Mouse (Mus musculus) layer of hippocampus, postnatal 14 days (tissue): ENCODE results near the gene Nppc. TPM values are rescaled to one million over a fixed set of nuclear protein-coding genes. Genes with fewer than 3 reads are reported as not detected.

Source experiments
- DNase-seq, 2 experiments: peaks; one replicate each; pipeline ENCODE4 v3.0.0; 2021 to 2022; ENCODE audit warnings: low spot score in 2 of 2, mixed read lengths in 1 of 2
- total RNA-seq, 2 experiments: library from RNA; stranded (reverse); gene quantifications; 2 replicates each; pipeline ENCODE4 v1.2.3; 2021

The Nppc gene
- total RNA-seq, 2 experiments from 2014 or later = 9.9 to 11.8 TPM

- no peak for DNase-seq
These were observed 13.3 kb downstream of the Nppc start for GRCm38 (mm10) chr1:86657071-86657470.

DNA sequence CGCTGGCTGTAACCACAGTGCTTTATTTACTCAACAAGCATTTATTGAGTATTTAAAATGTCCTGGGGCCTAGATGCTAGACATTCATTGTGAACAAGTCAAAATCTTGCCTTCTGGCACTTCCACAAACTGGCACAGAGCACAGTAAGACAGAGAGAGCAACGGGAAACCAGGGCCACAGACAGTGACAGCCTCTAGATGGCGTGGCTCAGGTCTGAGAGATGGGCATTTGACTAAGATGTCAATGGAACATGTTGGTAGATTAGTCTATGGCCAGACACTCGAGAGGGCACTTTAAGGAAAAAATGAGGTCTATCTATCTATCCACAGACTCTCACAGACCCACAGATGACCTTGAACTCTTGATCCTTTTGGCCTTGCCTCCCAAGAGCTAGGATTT lies 17.7 kb downstream of the Nppc start:
- DNase-seq = no peak

GRCm38 (mm10) chr1:86650272-86650671 lies 20.1 kb downstream of the Nppc start:
- peak; percentile 54 to 73 for DNase-seq

DNA sequence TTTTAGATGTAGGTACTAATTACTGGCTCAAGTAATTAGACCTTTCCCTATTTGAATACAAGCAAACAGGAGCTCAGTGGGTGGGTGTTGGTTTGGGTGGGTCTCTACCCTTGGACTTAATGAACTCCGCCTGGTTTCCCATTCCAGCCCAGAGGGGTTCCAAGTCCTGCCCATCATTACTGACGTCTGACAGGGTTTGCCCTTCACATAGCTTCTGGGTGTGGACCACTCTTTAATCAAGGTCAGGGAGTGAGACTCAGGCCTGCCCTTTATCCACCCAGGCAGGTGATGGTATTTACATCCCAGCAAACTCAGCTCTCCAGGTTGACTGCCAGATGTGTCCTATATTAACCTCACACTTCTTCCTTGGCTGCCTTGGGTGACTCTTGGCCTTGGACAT lies 22.9 kb downstream of the Nppc start:
- no peak for DNase-seq

GRCm38 (mm10) chr1:86643101-86643809 lies 27.1 kb downstream of the Nppc start:
- no peak for DNase-seq

GRCm38 (mm10) chr1:86634751-86635359 lies 35.5 kb downstream of the Nppc start:
- peak in 1 of 2 experiments; percentile 20 for DNase-seq

GRCm38 (mm10) chr1:86633840-86634750 lies 36.3 kb downstream of the Nppc start:
- no peak for DNase-seq

- no peak for DNase-seq
These were observed 36.9 kb downstream of the Nppc start for GRCm38 (mm10) chr1:86633434-86633833.

GRCm38 (mm10) chr1:86632732-86633380 lies 37.5 kb downstream of the Nppc start:
- DNase-seq = no peak

- no peak for DNase-seq
These were observed 39.8 kb downstream of the Nppc start for GRCm38 (mm10) chr1:86630527-86630926.

DNA sequence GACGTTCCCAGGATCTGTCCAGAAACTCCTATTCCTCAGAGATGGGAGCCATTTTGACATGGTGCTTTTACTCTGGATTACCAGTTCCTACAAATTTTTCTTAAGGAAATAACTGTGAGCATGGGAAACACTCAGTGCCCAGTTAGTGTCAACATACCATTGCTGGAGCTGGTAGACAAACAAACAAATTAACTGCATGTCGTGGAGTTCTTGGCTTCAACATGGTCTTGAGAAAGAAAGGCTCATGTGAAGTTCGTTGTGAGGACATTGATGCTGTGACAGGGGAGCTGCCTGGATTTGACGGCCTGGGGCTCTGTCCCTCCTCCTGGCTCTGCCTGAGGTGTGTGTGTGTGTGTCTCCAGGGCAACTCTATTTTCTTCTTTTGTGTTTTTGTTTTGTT lies 40.4 kb downstream of the Nppc start:
- no peak for DNase-seq

DNA sequence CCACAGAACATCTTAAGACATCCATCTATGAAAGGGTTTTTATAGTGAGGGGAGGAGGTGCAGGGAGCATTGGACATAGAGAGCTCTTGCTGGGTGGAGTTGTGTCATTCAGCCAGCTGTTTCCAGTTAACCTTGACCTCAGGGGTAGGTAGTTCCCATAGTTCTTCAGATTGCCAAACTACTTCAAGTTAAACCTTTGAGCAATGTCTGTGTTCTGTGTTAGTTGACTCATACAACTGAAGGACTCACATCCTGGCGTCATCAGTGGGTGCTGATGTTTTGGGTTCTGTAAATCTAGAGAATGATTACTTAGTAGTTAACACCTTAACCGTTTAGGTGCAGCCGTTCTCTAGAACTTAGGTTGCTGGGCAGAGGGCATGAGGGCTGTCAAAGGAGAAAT lies 42.1 kb downstream of the Nppc start:
- DNase-seq = no peak

DNA sequence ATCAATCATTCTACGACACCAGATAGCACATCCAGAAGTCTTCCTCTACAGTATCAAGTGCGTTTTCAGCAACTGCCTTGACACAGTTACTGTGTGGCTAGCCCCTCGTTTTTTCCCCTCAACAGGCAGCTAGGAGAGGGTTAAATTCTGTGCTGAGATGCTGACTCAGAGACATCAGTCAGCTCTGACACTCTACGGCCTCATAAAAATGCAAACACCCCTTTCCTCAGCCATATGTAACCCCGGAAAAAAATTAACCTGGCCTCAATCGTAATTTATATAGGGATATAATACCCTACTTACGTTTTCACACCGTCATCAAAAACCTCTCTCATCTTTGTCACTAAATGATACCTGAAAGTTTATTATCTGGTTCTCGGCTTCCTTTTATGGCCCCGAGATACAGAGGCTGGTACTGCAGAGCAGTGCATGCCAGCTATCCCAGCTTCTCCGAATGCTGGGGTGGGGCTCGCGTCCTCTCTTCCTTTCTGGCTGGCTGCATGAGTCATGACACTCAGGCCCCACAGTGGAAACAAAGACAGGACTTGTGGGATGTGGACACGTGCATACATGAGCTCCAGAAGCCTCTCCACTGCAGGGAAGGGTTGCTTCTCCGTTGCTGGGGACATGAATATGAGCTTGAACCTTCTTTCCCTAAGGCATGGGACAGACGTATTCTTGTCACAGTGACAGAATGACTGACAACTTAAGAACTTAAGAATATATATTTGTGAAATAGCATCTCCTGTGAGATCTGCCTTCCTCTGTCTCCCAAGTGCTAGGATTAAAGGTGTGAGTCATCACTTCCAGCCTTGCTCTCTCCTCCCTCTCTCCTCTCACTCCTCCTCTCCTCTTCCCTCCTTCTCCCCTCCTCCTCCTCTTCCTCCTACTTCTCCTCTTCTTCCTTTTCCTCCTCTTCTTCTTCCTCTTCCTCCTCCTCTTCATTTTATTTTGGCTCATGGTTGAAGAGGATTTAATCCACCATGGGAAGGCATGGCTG lies 47.1 kb downstream of the Nppc start:
- no peak for DNase-seq

- DNase-seq = no peak
These were observed 48.1 kb downstream of the Nppc start for GRCm38 (mm10) chr1:86622296-86622695.

DNA sequence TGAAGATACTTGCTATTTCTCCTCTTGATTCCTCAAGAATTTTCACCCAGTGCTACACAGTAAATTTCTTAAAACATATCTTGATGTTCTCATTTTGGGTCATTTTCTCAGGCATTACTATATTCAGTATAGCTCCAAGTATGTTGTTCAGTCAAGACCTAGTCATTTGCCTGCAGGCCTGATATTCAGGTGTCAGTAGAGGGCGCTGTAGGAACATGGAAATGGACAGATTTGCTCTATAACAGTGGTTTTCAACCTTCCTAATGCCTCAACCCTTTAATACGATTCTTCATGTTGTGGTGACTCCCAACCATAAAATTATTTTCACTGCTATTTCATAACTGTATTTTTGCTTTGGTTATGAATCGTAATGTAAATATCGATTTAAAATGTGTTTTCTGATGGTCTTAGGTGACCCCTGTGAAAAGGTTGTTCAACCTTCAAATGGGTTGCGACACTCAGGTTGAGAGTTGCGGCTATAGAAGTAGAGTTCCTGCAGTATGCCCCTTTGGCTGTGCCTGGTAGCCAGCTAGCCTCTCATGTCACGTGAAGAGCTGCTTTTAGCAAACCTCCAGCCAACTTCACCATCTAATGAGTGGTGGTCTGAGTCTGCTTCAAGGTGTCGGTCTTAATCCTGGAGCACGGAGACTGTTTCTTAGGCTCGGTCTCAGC lies 51.8 kb downstream of the Nppc start:
- peak; percentile 67 to 89 for DNase-seq
